Mouse (Mus musculus) Muller cell, postnatal 12 days (primary cell): Measurements from ENCODE around the gene Rspo1.

Experiments used
- DNase-seq: peaks from one replicate; pipeline ENCODE4 v3.0.0-alpha.2; 2015; ENCODE audit errors: inconsistent ontology term

The Rspo1 gene

DNA sequence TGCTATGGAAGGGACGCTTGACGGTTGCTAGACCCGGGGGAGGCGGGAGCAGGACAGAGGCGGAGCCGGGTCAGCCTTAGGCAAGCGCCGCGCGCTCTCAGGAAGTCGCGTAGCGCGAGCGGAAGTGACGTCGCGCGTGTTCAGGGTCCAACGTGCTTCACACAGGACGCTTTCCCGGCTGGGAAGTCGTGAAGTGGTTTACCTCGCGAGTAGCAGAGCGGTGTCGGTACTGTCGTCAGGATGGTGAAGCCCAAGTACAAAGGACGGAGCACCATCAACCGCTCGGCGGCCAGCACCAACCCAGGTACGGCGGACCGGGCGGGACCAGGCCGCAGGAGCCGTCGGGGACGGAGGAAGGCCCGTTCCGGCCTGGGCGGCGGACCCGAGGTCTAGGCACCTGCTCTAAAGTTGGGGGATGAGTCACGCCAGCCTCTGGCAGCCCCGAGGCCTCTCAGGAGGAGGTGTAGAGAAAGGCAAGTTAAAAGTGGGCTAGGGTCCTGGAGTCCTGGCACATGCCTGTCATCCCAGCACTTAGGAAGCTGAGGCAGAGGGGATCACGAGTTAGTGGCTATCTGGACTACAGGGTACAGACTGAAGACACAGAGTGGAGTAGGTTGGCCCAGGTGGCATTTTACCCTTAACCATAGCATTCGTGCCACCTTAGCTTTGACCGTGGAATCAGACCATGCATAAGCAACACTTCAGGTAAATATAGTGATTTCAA is 43.8 kb downstream of the Rspo1 start:
- DNase-seq = peak; percentile 93

DNA sequence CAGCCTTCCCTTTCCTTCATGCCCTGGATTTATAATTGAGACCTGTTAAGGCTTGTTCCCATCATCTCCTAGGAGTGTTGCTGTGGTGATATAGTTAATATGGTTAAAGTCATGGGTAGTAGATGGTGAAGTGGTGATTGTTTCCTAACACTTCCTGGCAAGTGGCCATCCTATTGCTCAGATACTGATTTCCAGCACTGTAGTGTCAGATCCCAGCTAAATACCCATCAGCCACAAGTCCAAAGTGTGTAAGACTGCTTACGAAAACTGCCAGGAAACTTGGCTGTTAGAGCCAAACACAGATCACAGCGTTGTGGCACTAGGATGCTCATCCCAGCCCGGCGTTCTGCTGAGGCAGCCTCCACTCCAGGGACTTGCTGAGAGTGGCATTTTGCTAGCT is 48.1 kb downstream of the Rspo1 start:
- DNase-seq = no peak

DNA sequence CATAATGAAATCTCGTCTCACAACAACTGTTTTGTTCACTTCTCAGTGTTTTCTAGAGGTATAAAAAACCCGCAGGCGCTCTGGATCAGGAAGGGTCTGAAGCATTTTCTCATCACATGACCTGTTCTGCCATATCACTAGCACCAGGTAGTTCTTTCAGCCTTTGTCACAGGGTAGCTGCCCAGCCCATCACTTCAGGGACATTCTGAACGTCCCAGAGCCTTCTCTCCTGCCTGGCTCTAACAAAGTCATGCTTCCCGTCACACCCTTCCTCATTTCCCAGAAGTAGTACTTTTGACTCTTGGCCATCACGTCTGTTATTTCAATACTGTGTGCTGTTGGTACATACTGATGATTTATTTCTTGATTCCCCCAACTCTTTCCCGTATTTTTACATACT is 58.2 kb downstream of the Rspo1 start:
- DNase-seq = no peak

DNA sequence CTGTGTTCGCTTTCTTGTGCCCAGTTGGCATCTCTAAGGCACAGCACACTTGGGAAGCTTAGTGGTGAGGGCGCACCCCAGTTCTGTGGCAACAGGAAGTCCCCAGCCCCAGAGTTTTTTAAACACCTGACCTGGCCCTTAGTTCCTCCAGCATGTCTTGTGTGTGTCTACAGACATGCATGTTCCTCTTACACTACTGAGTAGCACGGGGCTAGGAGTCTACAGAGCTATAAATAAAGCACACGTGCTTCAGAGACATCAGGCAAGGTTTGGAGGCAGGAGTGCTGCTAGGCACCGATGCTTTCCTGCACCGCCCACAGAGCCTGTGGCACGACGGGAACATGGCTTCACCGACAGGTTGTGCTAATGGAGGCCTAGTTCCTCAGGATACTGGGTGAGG is 69.2 kb downstream of the Rspo1 start:
- no peak for DNase-seq

DNA sequence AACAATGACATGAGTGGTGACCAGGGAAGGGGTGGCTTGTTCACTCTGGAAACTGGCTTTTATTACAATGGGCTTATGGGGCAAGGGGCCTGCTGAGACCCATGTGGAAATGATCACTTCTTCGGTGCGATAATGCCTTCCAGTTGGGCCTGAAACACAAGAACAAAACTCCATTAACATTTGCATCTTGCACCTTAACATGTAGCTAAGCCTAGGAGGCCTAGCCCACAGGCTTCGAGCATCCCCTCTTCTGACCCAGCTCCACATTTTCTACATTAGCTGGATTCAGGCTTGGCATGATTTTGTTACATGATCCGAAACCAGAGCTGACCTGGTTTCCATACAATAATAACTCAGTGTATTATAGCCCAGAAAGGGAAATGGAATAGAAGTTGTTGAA is 70.2 kb downstream of the Rspo1 start:
- no peak for DNase-seq

DNA sequence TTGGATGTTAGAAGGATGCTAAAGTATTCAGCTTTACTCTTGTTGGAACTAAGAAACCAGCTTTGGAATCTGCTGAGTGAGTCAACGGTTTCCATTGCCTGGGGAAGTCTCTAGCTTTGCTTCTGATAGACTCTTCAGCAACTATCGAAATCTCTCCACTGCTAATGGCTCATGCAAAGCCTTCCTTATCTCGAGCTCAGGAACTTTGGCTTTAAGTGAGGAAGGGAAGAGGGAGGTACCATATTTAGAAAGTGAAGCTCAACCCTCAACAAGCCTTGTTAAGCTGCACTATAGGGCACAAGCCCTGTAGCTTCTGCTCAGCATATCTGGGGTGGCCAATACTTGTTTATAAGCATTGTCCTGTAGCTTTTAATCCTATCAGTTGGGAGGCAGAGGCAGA is 71.0 kb downstream of the Rspo1 start:
- no peak for DNase-seq

DNA sequence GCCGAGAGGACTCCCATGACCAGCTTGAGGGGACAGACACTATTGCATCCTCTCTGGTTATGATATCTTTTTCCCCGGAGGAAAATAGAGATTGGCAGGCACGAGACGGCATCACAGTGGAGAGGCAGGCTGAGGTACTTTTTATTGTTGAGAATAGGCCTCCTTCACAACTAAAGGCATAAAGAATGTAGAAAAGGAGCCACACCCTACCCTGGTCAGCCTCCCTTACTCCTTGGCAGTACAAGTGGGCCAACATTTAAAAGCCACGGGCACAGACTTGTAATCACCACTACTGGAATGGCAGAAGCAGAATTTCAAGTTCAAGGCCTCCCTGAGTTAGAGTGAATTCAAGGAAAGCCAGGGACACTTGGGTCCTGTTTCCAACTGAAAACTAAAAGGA is 71.8 kb downstream of the Rspo1 start:
- no peak for DNase-seq
